Mouse (Mus musculus): ENCODE data around the gene Neo1. TPM values are rescaled to one million over a fixed set of nuclear protein-coding genes. Genes with fewer than 3 reads are reported as not detected.

The Neo1 gene
- total and polyA plus RNA-seq, 2 experiments from 2014 or later = 18.5 to 79.7 TPM

DNA sequence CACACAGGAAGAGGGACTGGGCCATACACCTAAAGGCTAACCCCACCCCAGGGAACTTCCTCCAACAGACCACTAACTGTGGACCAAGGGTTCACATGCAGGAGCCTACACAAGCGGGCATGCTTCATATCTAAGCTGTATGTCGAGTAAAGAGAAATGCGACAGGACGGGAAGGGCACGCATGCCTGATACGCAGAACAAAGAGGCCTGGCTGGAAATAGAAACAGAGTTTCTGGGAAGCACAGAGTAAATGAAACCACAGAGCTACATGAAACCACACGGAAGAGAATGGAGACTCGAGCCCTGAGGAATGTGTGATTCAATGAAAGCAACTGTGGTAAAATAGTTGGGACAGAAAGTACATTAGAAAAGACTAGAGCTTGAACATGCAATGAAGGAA lies 145.3 kb downstream of the Neo1 start:
- no peak overlapping the region for H3K4me3 ChIP-seq (ENCODE audit: low read depth, low read length)
- no peak overlapping the region for H3K9ac ChIP-seq (replicated peaks; ENCODE audit: low read depth, low read length)
- no peak for DNase-seq (ENCODE audit: low spot score)
- H3K9me3 ChIP-seq (replicated peaks; ENCODE audit: control insufficient read depth, low read length) = no peaks in the 10 kb centered on the region
- 0 out of 2 replicates have a peak, but pooled peaks cover 5% of the 10 kb centered on the region for H3K4me1 ChIP-seq (ENCODE audit: control insufficient read depth, insufficient read depth)
- no peak overlapping the region for H3K4me2 ChIP-seq (ENCODE audit: low read depth, low read length)
- TF ChIP-seq EP300 (IDR thresholded peaks at IDR 0.05; ENCODE audit: low read depth) = no peak
- TF ChIP-seq CTCF (IDR thresholded peaks at IDR 0.05; ENCODE audit: low read depth) = no peak
- peak; percentile 52 for ATAC-seq (ENCODE audit: insufficient read depth, low read depth)
- peak overlapping the region; percentile 72 for H3K27ac ChIP-seq (ENCODE audit: low read depth)
- 46% methylated on average over 8 of the region's 8 CpGs for WGBS
- H3K27me3 ChIP-seq (ENCODE audit: control insufficient read depth, insufficient read depth, low read length) = no peaks in the 10 kb centered on the region
- H3K36me3 ChIP-seq (replicated peaks; ENCODE audit: control insufficient read depth, insufficient read depth, low read length) = peaks cover 34% of the 10 kb centered on the region

DNA sequence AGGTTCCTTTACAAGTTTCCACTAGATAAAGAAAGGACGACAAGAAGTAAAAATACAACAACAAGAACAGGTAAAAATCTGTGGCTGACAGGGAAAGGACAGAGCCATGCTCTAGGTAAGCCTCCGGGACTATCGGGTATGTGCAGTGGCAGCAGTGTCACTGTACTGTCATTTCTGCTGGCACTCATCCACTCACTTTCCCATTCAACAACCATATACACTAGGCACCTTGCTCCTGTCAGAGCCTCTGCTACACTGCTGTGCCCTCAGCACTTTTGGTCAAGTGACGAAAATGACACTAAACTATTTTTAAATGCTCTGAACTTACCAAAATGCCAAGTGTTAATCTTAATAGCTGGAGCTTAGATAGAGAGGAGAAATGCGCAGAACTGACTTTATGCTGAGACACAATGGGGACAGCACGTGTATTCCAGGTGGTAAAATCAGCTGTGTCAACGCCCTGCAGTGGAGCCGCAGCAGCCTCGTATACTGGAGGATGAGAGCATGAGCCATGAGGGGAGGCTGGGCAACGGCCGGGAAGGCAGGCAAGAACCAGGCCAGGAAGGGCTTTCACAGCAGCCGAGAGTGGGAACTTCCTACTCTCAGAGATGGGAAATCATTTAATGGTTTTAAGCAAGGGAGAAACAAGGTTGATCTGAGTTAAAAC lies 146.3 kb downstream of the Neo1 start:
- ATAC-seq (ENCODE audit: insufficient read depth, low read depth) = peak; percentile 78
- TF ChIP-seq EP300 (IDR thresholded peaks at IDR 0.05; ENCODE audit: low read depth) (no peak), CTCF (IDR thresholded peaks at IDR 0.05; ENCODE audit: low read depth) (no peak)
- WGBS = 34% methylated on average over 12 of the region's 12 CpGs
- peak overlapping the region; percentile 72 for H3K27ac ChIP-seq (ENCODE audit: low read depth)
- DNase-seq (ENCODE audit: low spot score) = peak; percentile 68
- peaks cover 34% of the 10 kb centered on the region for H3K36me3 ChIP-seq (replicated peaks; ENCODE audit: control insufficient read depth, insufficient read depth, low read length)
- H3K4me3 ChIP-seq (ENCODE audit: low read depth, low read length) = no peak overlapping the region
- H3K9ac ChIP-seq (replicated peaks; ENCODE audit: low read depth, low read length) = no peak overlapping the region
- 0 out of 2 replicates have a peak, but pooled peaks cover 5% of the 10 kb centered on the region for H3K4me1 ChIP-seq (ENCODE audit: control insufficient read depth, insufficient read depth)
- no peaks in the 10 kb centered on the region for H3K9me3 ChIP-seq (replicated peaks; ENCODE audit: control insufficient read depth, low read length)
- H3K4me2 ChIP-seq (ENCODE audit: low read depth, low read length) = no peak overlapping the region
- no peaks in the 10 kb centered on the region for H3K27me3 ChIP-seq (ENCODE audit: control insufficient read depth, insufficient read depth, low read length)

DNA sequence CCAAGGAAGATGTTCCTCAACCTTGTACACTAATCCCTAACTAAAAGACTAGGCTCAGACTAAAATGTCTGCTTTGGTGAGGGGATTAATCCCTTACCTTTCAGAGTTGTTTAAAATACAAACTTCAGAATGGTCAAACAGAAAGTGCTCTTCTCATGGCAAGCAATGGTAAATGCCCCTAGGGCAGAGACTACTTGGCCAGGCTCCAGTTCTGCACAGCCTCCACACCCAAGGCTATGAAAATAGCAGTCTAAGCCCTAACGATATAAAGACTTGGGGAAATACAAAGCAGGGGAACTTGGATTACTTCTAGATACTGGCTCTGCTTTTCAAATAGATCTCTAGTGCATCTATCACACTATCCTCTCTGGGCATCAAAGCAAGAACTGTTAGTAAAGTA lies 153.6 kb downstream of the Neo1 start:
- DNase-seq (ENCODE audit: low spot score) = no peak
- H3K4me2 ChIP-seq (ENCODE audit: low read depth, low read length) = no peak overlapping the region
- no peaks in the 10 kb centered on the region for H3K9me3 ChIP-seq (replicated peaks; ENCODE audit: control insufficient read depth, low read length)
- no peaks in the 10 kb centered on the region for H3K27me3 ChIP-seq (ENCODE audit: control insufficient read depth, insufficient read depth, low read length)
- H3K4me3 ChIP-seq (ENCODE audit: low read depth, low read length) = no peak overlapping the region
- H3K9ac ChIP-seq (replicated peaks; ENCODE audit: low read depth, low read length) = no peak overlapping the region
- no peak for ATAC-seq (ENCODE audit: insufficient read depth, low read depth)
- H3K4me1 ChIP-seq (ENCODE audit: control insufficient read depth, insufficient read depth) = 0 out of 2 replicates have a peak, but pooled peaks cover 2% of the 10 kb centered on the region
- H3K36me3 ChIP-seq (replicated peaks; ENCODE audit: control insufficient read depth, insufficient read depth, low read length) = peaks cover 46% of the 10 kb centered on the region
- H3K27ac ChIP-seq (ENCODE audit: low read depth) = no peak overlapping the region
- WGBS = 20% methylated on average over 1 of the region's 1 CpGs
- TF ChIP-seq EP300 (IDR thresholded peaks at IDR 0.05; ENCODE audit: low read depth) (no peak), CTCF (IDR thresholded peaks at IDR 0.05; ENCODE audit: low read depth) (no peak)

DNA sequence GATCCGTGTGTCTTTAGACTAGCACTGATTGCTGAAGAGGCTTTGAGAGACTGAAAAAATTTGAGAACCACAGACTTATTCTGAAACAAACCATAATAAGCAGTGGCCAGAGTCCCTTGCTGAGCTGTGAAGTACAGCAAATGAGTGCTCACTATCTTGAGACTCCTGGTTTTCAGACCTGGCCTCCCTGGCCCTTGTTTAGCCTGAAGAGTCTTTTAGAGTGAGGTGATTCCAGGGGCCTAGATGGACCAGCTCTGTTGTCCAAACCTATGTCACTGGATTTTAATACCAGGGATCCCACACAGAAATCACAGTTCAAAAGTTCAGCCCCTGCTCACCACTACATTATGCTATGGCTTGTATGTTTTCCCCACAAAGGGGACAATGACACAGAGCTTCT lies 156.4 kb downstream of the Neo1 start:
- Histone ChIP-seq H3K27me3 (ENCODE audit: control insufficient read depth, insufficient read depth, low read length) (no peaks in the 10 kb centered on the region), H3K27ac (ENCODE audit: low read depth) (no peak overlapping the region), H3K4me1 (ENCODE audit: control insufficient read depth, insufficient read depth) (no peaks in the 10 kb centered on the region), H3K4me2 (ENCODE audit: low read depth, low read length) (no peak overlapping the region), H3K4me3 (ENCODE audit: low read depth, low read length) (no peak overlapping the region), H3K9me3 (replicated peaks; ENCODE audit: control insufficient read depth, low read length) (no peaks in the 10 kb centered on the region), H3K36me3 (replicated peaks; ENCODE audit: control insufficient read depth, insufficient read depth, low read length) (peaks cover 59% of the 10 kb centered on the region), H3K9ac (replicated peaks; ENCODE audit: low read depth, low read length) (no peak overlapping the region)
- no peak for DNase-seq (ENCODE audit: low spot score)
- no peak for ATAC-seq (ENCODE audit: insufficient read depth, low read depth)
- WGBS = 78% methylated on average over 1 of the region's 1 CpGs
- TF ChIP-seq CTCF (IDR thresholded peaks at IDR 0.05; ENCODE audit: low read depth) (no peak), EP300 (IDR thresholded peaks at IDR 0.05; ENCODE audit: low read depth) (no peak)

DNA sequence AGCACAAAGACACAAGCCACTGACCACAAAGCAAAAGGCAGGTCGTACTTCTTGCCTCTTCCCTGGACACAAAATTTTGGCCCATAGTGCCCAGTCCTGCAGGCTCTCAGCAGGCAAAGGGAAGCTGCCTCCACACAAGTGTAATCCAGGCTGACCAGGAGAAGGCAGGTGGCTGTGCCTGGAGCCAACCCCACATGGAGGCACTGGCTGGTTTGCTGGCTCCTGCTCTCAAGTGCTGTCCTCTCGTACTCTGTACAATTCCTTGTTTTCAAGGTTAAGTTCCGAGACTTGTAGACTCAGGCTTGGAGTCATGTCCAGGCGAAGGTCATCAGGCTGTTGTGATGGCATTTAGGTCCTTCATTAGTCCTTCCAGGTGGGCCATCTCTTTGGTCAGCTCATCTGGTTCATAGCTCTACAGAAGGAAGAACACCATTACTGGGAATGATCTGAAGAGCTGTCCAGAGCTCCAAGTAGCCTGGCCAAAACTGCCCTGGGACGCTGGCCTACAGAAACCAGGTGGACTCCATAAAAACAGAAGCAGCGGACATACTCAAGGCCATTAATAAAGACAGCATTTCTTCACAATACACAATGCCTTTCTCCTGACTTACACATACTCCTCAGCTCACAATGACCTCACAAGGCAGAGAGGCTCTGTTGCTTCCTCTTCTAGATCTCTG lies 159.2 kb downstream of the Neo1 start:
- no peaks in the 10 kb centered on the region for H3K9me3 ChIP-seq (replicated peaks; ENCODE audit: control insufficient read depth, low read length)
- H3K27me3 ChIP-seq (ENCODE audit: control insufficient read depth, insufficient read depth, low read length) = no peaks in the 10 kb centered on the region
- H3K9ac ChIP-seq (replicated peaks; ENCODE audit: low read depth, low read length) = no peak overlapping the region
- ATAC-seq (ENCODE audit: insufficient read depth, low read depth) (no peak), DNase-seq (ENCODE audit: low spot score) (no peak)
- TF ChIP-seq CTCF (IDR thresholded peaks at IDR 0.05; ENCODE audit: low read depth) = no peak
- TF ChIP-seq EP300 (IDR thresholded peaks at IDR 0.05; ENCODE audit: low read depth) = no peak
- no peak overlapping the region for H3K27ac ChIP-seq (ENCODE audit: low read depth)
- no peak overlapping the region for H3K4me3 ChIP-seq (ENCODE audit: low read depth, low read length)
- H3K36me3 ChIP-seq (replicated peaks; ENCODE audit: control insufficient read depth, insufficient read depth, low read length) = peaks cover 40% of the 10 kb centered on the region
- WGBS = 90% methylated on average over 6 of the region's 6 CpGs
- H3K4me1 ChIP-seq (ENCODE audit: control insufficient read depth, insufficient read depth) = no peaks in the 10 kb centered on the region
- H3K4me2 ChIP-seq (ENCODE audit: low read depth, low read length) = no peak overlapping the region

Data from heart, postnatal 0 days (tissue).